Mouse (Mus musculus) induced T-regulatory cell, adult 2 months (primary cell): Measurements from ENCODE around the gene Ccdc191.

Experiments
- DNase-seq: peaks from one replicate; pipeline ENCODE4 v3.0.0-alpha.2; 2012; ENCODE audit warnings: low read depth

Gene Ccdc191

DNA sequence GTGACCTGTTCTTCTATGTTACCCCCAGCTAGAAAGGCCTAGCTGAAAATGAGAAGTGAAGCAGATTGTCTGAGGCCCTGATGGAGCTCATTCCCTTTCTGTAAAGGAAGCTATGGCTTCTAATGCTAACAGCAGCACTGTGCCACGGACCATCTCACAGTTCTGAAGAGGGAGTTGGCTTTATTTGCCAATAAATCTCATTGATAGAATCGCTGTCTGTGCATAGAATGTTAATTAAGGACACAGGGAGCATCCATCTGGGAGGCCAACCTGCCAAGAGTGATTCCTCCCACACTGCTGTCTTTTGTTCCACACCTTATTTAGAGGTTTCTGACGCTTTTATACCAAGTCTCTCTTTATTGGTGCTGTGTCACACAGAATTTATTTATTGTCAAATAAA lies 41.9 kb downstream of the Ccdc191 start:
- no peak for DNase-seq

DNA sequence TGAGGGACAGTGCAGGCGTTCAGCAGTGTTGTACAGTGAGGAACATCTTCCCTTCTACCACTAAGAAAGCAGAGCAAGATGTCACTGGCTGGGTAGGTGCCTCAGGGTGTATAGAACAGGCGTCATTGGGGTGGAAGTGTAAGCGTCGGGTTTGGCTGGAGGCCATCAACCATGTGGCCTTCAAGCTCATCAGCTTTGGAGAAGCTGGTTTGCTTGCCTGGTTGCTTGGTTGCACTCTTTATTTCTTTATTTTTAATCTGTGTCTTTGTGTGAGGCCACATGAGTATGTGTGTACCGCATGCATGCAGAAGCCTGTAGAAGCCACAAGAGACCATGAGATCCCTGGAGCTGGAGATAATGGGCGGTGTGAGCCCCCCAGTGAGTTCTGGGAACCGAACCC lies 42.7 kb downstream of the Ccdc191 start:
- no peak for DNase-seq

DNA sequence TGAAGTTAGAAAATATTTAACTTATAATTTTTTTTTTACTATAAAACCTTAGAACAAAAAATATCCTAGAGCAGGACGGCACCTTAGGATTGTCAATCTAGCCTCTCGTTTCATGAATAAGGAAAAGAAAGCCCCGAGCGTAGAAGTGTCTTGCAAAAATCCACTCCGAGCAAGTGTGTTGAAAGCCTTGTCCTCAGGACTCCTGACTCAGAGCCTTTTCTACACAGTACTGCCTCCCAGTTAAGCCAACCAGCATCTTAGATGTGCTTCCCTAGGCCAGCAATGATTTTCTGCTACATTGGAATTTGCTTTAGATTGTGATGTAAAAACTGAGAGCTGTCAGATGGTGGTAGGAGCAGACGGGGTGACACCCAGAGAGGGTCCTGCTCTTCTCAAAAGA lies 43.4 kb downstream of the Ccdc191 start:
- no peak for DNase-seq

DNA sequence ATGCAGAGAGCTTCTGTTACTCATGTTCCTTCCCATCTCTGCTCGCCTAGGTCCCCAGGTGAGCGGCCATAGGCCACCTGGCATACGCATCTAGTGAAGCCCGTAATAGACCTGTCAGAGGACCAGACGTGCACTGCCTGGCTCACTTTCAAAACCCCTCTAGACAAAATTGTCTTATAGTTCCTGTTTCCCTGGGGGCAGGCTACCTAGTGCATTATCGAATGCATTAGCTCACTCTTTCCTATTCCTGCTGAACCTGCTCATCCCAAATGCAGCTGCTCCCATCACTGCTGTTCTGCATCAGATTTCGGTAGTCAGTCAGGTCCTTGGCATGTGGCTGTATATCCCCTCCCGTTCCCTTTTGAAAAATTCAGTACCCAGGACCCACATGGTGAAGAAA lies 45.3 kb downstream of the Ccdc191 start:
- no peak for DNase-seq

DNA sequence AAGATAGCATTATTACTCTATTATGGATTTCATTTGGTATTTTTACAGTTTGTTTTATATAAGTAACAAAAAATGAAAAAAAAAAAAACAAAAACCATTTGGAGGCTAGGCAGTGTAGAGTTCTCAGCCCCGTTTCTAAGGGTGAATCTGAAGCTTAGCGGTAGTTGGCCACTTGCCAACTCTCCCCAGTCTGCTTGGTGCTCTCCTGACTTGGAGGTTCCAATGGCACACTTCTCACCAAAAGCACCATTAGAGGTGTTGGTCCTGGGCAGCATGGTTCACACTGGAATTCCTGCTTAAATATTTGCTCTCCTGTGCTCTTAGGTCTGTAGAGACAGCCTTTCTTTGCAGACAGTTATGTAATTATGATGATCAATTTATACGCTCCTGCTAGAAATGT lies 45.8 kb downstream of the Ccdc191 start:
- DNase-seq = no peak

DNA sequence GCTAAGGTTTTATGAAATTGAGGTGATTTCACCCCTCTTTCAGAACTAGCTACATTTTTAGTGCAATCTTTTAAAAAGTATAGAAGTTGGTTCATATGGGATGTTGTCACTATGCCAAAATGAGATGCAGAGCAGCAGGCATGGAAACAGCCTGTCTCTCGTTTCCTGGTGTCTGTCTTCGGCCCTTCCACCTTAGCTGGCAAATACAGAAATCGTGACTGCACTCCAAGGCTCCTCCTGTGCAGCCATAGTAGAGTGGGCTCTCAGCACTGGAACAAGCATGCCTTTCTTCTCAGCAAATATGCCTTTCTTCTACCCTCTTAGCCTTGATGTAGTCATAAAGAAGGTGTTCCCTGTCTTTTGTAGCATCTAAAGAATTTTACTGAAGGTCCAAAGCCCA lies 46.3 kb downstream of the Ccdc191 start:
- no peak for DNase-seq

DNA sequence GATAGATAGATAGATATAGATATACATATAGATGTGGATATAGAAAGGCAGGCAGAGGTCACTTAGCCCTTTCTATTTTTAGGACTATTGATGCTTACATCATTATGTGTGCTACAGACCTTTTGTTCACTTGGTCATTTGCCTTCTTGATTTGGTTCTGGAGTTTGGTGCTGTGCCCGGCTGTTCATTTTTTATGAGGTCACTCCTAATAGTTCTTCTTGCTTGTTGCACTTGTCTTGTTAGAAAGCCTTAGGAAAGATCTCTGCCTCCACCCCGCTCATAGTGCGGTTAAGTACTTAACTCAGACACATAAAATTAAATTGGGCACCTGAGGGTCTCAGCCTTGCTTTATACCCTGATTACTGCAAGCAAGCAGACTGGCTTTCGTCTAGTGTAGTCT lies 51.2 kb downstream of the Ccdc191 start:
- DNase-seq = no peak

DNA sequence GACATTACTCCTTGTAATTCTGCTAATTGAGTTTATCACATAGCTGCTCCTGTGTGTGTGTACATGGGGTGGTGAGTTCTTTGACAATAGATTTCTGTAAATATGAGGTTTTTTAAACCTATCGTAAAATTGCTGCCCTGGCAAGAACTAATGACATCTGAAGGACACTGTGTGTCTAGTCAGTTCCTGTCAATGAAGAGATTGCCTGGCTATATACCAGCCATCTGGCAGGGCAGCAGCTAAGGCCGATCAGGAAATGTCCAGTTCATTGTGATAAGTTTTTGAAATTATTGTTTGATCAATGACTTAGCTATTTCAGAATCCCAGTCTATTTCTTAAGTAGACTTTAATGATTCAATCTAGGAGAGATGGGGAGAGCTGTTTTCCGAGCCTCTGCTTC lies 55.8 kb downstream of the Ccdc191 start:
- no peak for DNase-seq

DNA sequence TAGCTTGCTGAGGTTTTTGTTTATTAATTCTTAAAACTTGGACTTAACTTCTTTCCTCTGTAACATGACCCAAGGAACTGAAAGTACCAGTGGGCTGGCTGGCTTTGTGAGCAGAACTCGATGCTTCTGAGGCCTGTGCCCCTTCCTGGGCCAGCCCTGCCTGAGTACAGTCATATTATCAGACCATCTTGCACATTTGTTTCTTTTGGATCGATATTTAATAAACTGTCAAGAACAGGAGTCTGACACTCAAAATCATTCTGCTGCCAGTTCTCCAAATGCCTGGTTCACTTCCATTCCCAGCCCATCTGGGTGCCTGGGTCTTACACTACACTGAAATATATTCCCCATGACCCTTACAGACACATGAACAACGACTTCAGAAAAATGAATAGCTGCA lies 56.3 kb downstream of the Ccdc191 start:
- DNase-seq = no peak

DNA sequence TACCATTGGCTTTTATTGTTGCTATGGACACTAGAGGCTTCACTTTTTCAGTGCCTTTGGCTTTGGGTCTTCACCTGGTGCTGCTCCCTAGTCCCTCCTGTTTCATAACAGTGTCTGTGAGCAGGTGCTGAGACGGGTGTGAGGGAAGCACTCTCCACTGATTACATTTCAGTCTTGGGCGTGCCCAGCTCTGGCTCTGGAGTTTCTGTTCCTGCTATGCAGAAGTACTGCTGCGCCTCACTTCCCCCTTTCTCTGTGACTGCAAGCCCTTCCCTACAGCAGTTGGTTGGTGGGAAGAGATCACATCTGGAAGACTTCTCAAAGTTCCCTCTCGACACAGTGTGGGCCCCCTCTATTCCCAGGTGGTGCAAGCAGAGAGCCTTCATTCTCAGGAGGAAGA lies 62.0 kb downstream of the Ccdc191 start:
- DNase-seq = no peak

DNA sequence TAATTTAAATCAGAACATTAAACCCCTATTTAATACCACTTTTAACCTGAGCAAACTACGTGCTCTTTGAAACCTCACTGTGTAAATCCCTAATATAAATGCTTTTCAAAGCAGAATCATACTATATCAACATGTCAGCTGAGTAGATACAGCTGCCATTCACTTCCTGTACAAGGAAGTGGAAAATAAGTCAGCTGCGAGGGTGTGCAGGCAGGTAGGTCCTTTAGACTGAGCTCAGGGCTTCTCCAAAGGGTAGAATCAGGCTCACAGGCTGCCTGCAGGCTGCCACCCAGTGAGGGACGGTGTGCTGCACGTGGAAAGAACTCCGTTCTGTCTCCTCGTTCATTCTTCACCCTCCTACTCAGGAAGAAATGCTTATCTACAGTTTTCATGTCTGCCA lies 65.3 kb downstream of the Ccdc191 start:
- DNase-seq = peak; percentile 5

DNA sequence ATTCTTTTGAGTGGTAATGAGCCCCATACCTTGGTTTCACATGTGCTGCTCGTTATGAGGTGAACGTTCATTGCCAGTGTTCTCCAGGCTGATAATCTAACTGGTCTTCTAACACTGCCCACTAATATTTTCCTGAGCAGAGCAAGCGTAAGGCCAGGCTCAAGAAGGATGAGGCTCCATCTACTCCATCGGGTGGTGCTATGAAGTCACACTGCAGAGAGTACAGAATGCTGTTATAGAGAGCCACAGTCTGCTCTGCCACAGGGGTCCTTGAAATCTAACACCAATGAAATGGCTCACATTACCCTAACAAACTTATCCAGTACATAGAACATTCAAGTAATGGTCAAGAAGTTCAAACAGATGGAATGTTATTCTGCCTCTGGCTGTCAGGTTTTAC lies 68.4 kb downstream of the Ccdc191 start:
- no peak for DNase-seq

DNA sequence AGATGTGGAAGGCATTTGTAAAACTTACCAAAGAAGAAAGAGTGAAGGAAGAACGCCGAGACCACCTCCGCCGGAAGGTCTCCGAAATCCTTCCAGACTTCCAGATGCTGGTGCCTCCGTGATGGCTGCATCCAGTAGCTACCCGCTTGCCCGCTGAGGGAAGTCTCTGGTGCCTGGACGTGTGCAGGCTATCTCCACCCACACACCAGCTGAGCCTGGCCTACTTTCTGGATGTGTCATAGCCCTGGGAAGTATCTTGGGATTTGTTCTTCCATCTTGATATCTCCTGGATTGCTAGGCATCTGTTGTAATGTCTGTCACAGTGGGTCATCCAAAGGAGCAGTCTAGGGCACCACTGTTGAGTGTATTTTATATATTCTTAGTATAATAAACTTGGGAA lies 73.7 kb downstream of the Ccdc191 start:
- DNase-seq = no peak

DNA sequence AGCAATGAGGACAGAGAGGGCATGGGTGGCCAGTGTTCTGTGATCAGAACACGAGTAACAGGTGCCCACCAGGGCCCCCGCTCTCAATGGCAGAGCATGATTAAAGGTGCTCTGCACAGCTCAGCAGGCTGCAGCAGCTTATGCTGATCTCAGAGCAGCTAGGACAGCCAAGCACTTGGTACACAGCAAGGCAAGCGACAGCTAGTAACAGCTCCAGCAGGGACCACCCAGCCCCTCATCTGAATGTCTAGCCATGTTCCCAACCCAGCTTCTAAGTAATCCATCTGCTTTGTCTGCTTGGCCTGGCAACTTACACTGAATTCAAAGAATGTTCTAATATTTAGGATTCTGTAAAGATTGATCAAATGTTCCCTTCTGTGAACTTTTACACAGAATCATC lies 74.2 kb downstream of the Ccdc191 start:
- DNase-seq = no peak

DNA sequence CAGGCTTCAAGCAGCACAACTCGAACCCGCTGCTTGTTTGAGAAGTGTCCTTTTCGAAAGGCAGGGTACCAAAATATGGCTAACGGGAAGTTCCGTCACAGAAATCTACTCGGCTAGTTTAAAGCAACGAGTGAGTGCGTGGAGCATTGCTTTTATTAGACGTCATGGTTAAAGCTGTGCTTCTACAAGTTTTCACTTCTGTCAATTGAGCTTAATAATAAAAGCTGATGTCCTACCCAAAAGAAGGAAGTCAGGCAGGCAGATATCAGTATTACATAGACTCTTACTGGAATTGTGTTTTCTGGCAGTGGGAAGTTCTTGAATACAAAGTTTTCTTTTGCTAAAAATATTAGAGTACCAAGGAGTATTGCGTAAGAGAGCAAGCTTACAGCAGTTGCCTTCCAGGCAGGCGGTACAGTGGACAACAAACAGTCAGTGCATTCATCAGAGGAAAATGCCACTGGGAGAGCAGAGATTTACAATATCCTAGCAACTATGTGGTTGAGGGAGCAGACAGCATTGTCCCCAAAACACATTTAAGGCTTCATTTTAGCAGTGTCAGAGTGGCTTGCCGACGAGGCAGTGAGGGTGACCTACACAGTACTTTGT lies 76.3 kb downstream of the Ccdc191 start:
- no peak for DNase-seq

DNA sequence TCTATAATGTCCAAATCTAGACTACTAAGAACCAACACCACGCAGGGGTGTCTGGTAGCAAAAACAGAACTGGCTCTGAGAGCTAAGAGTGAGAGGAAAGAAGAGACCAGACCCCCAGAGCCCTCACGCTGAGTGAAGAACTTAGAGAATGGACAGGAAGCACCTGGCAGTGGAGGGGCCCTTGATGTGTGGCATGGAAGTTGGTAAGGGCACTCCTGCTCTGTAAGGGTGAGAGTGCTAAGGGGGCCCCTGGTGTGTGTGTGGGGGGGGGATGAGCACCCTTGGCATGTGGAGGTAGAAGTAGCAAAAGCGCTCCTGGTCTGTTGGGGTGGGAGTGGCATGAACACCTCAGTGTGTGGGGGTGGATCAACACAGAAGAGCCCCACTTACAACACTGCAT lies 80.8 kb downstream of the Ccdc191 start:
- no peak for DNase-seq

DNA sequence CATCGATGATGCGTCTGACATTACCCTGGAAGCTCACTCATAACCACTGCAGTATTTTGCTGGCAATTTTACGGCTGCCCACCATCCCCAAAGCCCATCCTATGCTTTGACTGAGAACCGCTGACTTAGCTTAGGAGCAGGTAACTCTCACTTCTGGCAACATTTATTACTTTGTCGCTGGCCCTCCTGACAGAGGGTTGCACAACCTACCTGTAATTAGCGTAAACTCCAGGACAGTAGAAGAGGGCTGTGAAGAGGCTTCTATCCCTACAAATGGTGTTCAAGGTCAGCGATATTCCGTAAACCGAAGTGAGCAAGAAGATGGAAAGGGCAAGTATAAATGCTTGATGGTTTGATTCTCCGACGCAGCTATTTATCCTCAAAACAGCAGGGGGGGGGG lies 81.6 kb downstream of the Ccdc191 start:
- DNase-seq = no peak

DNA sequence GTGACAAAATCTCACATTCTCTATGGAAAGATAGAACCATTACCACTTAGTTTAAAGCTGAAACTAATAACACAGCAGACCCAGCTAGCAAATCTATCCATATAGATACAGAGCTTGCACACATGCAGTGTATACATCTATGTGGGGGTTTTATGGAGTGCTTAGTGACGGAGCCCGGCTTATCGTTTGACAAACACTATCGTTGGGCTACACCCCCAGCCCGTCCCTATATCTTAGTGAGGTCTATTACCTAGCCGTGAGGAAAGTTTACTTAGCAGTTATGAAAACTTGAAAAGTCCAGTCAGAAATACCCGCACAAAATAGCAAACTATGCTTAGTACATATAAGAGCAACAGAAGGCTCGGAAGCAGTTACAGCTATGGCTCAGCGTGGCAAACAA lies 82.1 kb downstream of the Ccdc191 start:
- no peak for DNase-seq

DNA sequence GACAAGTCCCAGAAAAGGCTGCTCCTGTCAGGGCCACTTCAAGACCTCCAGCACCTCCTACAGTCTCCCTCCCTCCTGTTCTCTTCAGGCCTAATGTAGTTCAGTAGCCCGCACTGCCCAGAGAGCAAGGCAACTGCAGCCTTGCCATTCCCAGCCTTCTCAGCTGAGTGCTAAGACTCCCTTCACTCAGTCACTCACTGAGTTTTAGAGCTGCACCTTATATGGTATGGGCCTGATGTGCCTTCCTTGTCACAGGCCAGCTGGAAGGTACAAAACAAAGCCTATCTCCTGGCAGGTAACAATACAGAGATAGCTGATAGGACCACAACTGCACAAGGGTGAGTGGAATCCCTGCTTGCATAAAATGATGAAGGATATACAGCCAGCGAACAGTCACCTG lies 82.8 kb downstream of the Ccdc191 start:
- no peak for DNase-seq

DNA sequence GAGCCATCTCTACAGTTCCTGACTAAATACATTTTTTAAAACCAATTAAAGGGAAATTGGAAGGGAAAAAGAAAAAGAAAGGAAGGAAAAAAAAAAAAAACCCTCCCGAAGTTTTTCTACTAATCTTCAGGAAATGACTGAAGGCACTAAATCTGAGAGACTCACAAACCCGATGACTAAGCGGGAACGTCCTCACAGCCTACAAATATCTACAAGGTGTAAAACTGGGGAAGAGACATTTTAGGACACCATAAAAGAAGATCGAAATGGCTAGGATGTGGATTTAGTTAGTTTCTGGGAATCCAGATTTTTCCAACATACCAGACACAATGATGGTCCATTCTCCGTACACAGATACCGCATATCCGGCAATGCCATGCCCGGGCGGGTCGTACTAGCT lies 83.5 kb downstream of the Ccdc191 start:
- DNase-seq = no peak

DNA sequence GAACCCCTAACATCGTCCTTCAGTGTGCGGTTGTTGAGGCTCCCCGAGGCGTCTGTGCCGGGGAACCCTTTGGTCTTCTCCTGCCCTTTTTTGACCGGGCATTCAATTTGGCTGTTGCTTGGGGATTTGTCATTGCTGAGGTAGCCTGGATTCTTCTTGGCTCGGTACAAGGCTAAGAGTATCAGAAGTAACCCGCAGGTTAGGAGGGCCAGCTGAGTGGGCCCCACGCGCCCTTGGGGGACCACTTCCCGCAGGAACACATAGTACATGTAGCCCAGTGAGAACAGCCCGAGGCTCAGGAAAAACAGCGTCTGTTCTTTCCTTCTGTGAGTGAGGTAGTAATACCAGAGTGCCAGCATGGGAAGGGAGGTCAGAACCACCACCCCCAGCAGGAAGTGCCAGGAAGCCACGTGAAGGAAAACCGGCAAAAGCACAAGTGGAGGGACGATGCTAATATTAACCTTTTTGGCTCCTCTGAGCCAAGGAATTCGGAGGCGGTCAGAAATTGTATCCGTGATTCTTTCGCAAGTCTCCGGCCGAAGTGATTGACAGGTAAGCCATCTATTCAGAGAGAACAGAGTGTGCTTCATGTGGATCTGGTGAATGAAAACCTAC lies 84.1 kb downstream of the Ccdc191 start:
- DNase-seq = no peak

DNA sequence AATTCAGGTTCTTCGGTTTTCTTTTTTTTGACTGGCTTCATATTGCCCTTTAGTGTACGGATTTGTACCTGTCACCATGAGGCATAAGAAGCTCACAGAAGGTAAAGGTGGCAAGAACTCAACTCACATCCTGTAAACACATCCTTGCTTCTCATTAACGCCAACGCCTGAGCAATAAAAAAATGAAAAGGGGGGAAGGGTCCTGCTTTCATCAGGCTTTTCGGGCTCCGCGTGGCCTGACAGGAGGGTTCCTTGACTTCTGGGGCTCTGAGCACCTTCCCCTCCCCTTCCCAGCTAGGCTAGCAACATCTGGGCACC lies 89.4 kb downstream of the Ccdc191 start:
- DNase-seq = peak; percentile 50

DNA sequence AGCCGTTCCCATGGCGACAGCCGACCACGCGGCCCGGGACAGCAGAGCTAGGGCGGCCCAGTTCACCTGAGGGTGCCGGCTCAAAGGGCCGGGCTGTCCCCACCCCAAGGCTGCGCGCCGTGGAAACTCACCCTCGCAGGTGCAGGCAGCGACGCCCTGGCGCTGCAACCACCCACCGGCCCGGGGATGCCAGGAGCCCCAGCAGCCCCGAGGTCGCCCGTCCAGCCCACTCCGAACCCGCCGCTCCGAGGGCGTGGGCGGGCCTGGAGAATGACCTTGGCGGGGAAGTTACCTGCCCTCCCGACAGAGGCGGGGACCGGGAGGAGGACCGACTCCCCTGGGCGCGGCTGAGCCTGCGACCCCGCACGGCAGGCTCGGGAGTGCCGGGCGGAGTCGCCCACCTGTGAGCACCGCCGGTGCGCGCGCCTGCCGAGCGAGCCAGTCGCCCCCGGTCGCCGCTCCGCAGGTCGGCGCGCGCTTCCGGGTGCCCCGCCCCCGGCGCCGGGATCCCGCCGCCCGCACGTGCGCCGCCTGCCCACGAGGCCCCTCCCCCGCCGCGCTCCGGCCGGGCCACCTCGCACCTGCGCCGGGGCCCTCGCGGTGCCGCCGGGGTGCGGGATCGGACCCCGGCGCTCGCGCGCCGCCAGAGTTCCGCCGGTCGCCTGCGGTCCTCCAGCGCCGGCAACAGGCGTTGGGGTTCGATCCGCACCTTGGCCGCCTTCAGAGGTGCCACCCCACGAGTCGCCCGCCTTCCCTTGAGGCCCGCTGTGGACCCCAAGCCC lies 89.9 kb downstream of the Ccdc191 start, which contains the start of gene Zdhhc23:
Gene Zdhhc23 (minus strand): TSS at position 464 of the 782 bp plus-strand sequence.
- peak; percentile 72 for DNase-seq

DNA sequence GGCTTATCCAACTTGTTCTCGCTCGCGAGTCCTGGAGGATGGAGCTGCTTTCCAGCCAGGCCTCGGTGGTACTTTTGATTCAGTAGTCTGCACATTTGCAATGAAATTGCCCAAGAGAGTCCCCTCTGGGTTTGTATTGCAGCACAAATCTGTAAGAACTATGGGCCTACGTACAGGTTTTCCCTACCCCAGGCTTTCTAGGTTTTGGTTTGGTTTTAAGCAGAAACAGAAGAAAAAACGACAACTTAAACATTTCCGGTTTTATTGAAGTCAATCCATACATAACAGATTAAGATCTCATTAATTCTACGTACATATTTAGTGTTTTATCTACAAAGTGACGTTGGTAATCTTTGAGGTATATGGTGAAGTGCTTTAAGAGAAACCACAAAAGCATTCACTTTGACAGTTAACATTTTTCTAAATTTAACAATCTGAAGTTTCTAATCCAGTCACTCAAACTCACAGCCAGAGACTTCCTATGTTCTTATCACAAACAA lies 90.6 kb downstream of the Ccdc191 start:
- DNase-seq = peak; percentile 68
